Mouse (Mus musculus) heart, embryonic 15.5 days (tissue): ENCODE measurements at regions not wholly inside any gene's neighbourhood (a gene's known extent, or its start where the extent isn't known, plus 50 kb on each side); places are given as distances from the start of the nearest gene placed in this dataset.
"Not testable (repeated sequence)": the region's sequence is repeated elsewhere in the genome, so short reads cannot be mapped to it uniquely, and the experiment has no call there.

Experiments used
- ATAC-seq: fragments of 200-750 bp; cut with Nextera tagmentation; replicated peaks from 2 replicates; pipeline ENCODE4 v1.8.0; 2017; ENCODE audit warnings: low read depth, moderate TSS enrichment; ENCODE audit not compliant: insufficient number of reproducible peaks, insufficient read depth, low FRiP score
- H3K27ac ChIP-seq: fragments of 300-500 bp; sonication (generic); 2 replicates; pipeline ENCODE4 v1.5.1; 2015; ENCODE audit warnings: mild to moderate bottlenecking, inconsistent platforms
- H3K27me3 ChIP-seq: fragments of 300-500 bp; sonication (generic); 2 replicates; pipeline ENCODE4 v1.6.1; 2015; ENCODE audit warnings: inconsistent platforms
- H3K36me3 ChIP-seq: fragments of 300-500 bp; sonication (generic); 2 replicates; pipeline ENCODE4 v1.6.1; 2015; ENCODE audit warnings: mild to moderate bottlenecking, inconsistent platforms
- H3K4me1 ChIP-seq: fragments of 300-500 bp; sonication (generic); replicated peaks from 2 replicates; pipeline ENCODE4 v1.6.1; 2015; ENCODE audit warnings: inconsistent platforms
- H3K4me2 ChIP-seq: fragments of 300-500 bp; sonication (generic); 2 replicates; pipeline ENCODE4 v1.6.1; 2015; ENCODE audit warnings: inconsistent platforms, mild to moderate bottlenecking, moderate library complexity
- H3K4me3 ChIP-seq: fragments of 300-500 bp; sonication (generic); 2 replicates; pipeline ENCODE4 v1.5.1; 2015; ENCODE audit warnings: mild to moderate bottlenecking, inconsistent platforms
- H3K9ac ChIP-seq: fragments of 300-500 bp; sonication (generic); 2 replicates; pipeline ENCODE4 v1.6.1; 2015; ENCODE audit warnings: mild to moderate bottlenecking, inconsistent platforms
- H3K9me3 ChIP-seq: fragments of 300-500 bp; sonication (generic); replicated peaks from 2 replicates; pipeline ENCODE4 v1.6.1; 2016; ENCODE audit warnings: inconsistent platforms
- WGBS: fragments of 180-500 bp; shearing (Covaris S2); methylation state at CpG from one replicate; pipeline ENCODE4 v1.1.7; 2015; ENCODE audit warnings: mixed read lengths; 5-methylcytosine and 5-hydroxymethylcytosine counted together

DNA sequence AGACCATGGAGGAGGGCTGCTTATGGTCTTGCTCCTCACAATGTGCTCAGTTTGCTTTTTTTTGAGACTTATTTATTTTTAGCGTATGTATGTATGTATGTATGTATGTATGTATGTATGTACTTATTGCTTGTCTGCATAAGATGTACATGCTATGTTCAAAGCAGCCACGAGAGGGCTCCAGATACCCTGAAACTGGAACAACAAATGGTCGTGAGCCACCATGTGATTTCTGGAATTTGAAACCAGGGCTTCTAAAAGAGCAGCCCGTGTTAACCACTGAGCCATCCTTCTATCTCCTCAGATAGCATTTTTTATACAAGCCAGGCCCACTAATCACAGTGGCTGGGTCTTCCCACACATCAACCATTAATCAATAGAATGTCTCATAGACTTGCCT, 611.2 kb downstream of the 5730507C01Rik start:
- H3K4me1 ChIP-seq: no peaks in the 10 kb centered on the region
- no peaks in the 10 kb centered on the region for H3K27me3 ChIP-seq
- WGBS: 56% methylated on average over 4 of the region's 4 CpGs
- no peak overlapping the region for H3K9ac ChIP-seq
- no peak for ATAC-seq
- no peak overlapping the region for H3K4me2 ChIP-seq
- no peak overlapping the region for H3K4me3 ChIP-seq
- no peaks in the 10 kb centered on the region for H3K36me3 ChIP-seq
- H3K27ac ChIP-seq: no peak overlapping the region
- peaks cover 3% of the 10 kb centered on the region for H3K9me3 ChIP-seq

DNA sequence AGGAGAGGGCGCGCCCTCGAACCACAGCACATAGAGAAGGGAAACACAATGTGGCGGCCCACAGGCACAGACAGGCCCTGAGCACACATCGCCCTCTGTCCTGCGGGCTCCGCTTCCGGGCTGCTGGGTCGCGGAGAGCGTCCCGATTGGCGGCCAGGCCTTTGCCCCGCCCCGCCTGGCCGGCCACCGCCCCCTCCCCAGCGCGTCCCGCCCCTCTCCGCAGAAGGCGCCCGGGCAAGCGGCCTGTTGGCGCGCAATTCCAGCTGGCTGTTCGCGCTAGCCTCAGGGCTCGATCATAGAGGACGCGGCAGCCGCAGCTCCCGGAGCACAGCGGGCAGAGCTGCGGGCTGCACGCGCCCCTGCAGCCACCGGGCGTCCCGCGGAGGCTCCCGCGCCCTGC, 661.3 kb downstream of the 5730507C01Rik start:
- Histone ChIP-seq H3K27ac (no peak overlapping the region), H3K4me2 (no peak overlapping the region), H3K4me1 (no peaks in the 10 kb centered on the region), H3K9me3 (no peaks in the 10 kb centered on the region), H3K27me3 (no peaks in the 10 kb centered on the region), H3K4me3 (no peak overlapping the region), H3K36me3 (no peaks in the 10 kb centered on the region), H3K9ac (no peak overlapping the region)
- no peak for ATAC-seq
- whole genome bisulfite sequencing: 12% methylated on average over 35 of the region's 43 CpGs

- H3K27ac ChIP-seq: no peak overlapping the region
- WGBS: 84% methylated on average over 5 of the region's 5 CpGs
- H3K4me3 ChIP-seq: no peak overlapping the region
- no peaks in the 10 kb centered on the region for H3K36me3 ChIP-seq
- no peaks in the 10 kb centered on the region for H3K4me1 ChIP-seq
- no peaks in the 10 kb centered on the region for H3K27me3 ChIP-seq
- ATAC-seq: no peak
- H3K9me3 ChIP-seq: no peaks in the 10 kb centered on the region
- no peak overlapping the region for H3K9ac ChIP-seq
- no peak overlapping the region for H3K4me2 ChIP-seq
These were observed 678.1 kb downstream of the 5730507C01Rik start for GRCm38 (mm10) chr12:19192396-19192795.

DNA sequence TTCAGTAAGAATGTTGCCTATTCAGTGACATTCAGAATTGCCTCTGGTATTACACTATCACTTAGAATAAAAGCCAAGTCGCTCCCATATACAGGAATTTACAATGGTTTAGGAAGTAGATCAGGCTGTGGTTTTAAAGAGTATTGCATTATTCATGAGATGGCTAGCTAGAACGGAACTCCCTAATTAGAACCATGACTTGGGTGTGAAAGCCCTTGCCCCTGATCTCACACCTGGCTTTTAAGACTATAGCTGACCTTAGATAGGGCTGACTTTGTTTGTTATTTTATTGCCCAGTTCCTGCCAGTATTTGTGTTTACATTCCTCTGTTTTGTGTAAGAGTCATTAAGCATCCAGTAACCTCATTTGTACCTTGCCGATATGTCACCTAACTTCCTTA, 678.7 kb downstream of the 5730507C01Rik start:
- 71% methylated on average over 3 of the region's 3 CpGs for WGBS
- H3K4me2 ChIP-seq, H3K9ac ChIP-seq, H3K4me3 ChIP-seq, H3K27me3 ChIP-seq, H3K36me3 ChIP-seq, H3K27ac ChIP-seq, H3K4me1 ChIP-seq, ATAC-seq, H3K9me3 ChIP-seq: not testable (repeated sequence)

DNA sequence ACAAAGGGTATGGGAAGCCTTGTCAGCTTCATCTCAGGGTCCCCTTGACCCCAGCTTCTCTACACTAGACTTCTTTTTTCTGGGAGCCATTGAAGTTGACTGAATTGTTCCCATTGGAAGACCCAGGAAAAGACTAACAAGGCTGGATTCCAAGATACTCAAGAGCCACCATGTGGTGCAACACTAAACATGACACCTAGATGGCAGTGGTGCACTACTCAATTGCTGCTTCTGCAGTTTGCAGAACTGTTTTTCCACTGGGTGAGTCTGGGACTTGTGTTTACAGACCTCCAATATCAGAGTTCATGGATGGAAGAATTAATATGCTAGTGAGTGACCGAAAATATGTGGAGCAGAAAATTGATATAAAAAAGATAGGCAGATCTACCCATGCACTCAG, 709.7 kb downstream of the 5730507C01Rik start:
- not testable (repeated sequence) for H3K27me3 ChIP-seq, H3K4me3 ChIP-seq, H3K9ac ChIP-seq, ATAC-seq, H3K9me3 ChIP-seq, H3K4me2 ChIP-seq, H3K27ac ChIP-seq, H3K4me1 ChIP-seq, H3K36me3 ChIP-seq
- WGBS: 53% methylated on average over 1 of the region's 1 CpGs

- H3K27me3 ChIP-seq, H3K36me3 ChIP-seq, H3K9me3 ChIP-seq, H3K4me3 ChIP-seq, H3K4me1 ChIP-seq, ATAC-seq, H3K27ac ChIP-seq, H3K9ac ChIP-seq, H3K4me2 ChIP-seq: not testable (repeated sequence)
- 92% methylated on average over 23 of the region's 23 CpGs for whole genome bisulfite sequencing
These were observed 707.6 kb upstream of the Gm21863 start for GRCm38 (mm10) chr12:19246731-19247130.

- not testable (repeated sequence) for H3K27ac ChIP-seq, H3K9ac ChIP-seq, H3K27me3 ChIP-seq, H3K36me3 ChIP-seq, H3K4me1 ChIP-seq, H3K9me3 ChIP-seq
- ATAC-seq: 0 out of 2 replicates have a peak, but pooled peaks have one; percentile 64
- 5% methylated on average over 67 of the region's 75 CpGs for WGBS
- H3K4me2 ChIP-seq: peak overlapping the region; percentile 54
- H3K4me3 ChIP-seq: peak overlapping the region; percentile 50
These were observed 665.9 kb upstream of the Gm21863 start for GRCm38 (mm10) chr12:19288271-19288890.

DNA sequence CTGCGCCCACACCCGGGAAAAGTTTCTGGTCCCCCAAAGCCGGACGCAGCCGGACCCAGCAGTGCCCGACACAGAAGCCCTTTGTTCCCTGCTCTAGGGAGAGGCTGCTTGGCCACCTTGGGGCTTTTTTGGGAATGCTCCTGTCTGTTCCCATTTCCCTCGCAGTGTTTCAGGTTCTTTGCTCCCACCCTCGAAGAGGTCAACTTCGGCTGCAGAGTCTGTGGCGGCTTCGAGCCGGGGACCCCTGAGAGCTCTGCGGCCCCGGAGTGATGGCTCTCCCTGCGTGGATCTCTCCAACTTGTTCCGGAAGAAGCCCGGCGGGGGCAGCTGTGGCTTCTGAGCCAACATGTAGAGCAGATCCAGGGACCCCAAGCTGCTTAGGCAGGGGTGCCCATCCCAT, 665.3 kb upstream of the Gm21863 start:
- not testable (repeated sequence) for H3K27me3 ChIP-seq, H3K36me3 ChIP-seq, H3K27ac ChIP-seq, H3K4me1 ChIP-seq, H3K9ac ChIP-seq, ATAC-seq, H3K9me3 ChIP-seq
- 30% methylated on average over 18 of the region's 18 CpGs for WGBS
- Histone ChIP-seq H3K4me3 (peak overlapping the region; percentile 50), H3K4me2 (peak overlapping the region; percentile 54)

GRCm38 (mm10) chr12:19292068-19292770, 662.1 kb upstream of the Gm21863 start:
- 84% methylated on average over 3 of the region's 3 CpGs for WGBS
- H3K9me3 ChIP-seq: not testable (repeated sequence)

More at GRCm38 (mm10) chr12:19292068-19292770, 662.1 kb upstream of the Gm21863 start:
- H3K4me1 ChIP-seq, H3K27me3 ChIP-seq, H3K4me3 ChIP-seq, H3K36me3 ChIP-seq, H3K9ac ChIP-seq, H3K4me2 ChIP-seq, ATAC-seq, H3K27ac ChIP-seq: not testable (repeated sequence)
